Mouse (Mus musculus): ENCODE data around the gene Scfd2. TPM values are rescaled to one million over a fixed set of nuclear protein-coding genes. Genes with fewer than 3 reads are reported as not detected.

The Scfd2 gene
- total and polyA plus RNA-seq, 2 experiments from 2014 or later: 17.5 to 33.2 TPM

DNA sequence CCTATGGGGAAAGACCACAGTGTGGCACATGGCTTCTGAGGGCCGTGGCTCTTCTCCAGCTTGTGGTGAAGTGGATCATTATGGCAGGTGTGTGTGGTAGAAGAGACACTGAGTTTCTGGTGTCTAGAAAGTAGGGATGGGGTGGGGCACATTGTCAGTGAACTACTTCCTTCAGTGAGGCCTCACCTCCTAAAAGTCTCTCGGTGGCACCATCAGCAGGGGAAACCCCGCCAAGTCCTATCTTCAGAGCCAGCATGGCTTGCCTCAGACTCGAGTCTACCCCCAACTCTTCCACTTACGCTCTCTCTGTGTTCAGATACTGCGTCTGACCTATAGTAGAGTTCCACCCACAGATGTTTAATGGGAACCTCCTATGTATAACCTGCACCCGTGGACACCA lies 297.8 kb downstream of the Scfd2 start:
- no peaks in the 10 kb centered on the region for H3K36me3 ChIP-seq (ENCODE audit: insufficient read depth, low read length)
- no peak for TF ChIP-seq CTCF (IDR thresholded peaks at IDR 0.05)
- 91% methylated on average over 7 of the region's 7 CpGs for WGBS
- no peaks in the 10 kb centered on the region for H3K9me3 ChIP-seq (ENCODE audit: low read length)
- no peaks in the 10 kb centered on the region for H3K27me3 ChIP-seq (ENCODE audit: insufficient read depth, low read length)
- no peaks in the 10 kb centered on the region for H3K4me1 ChIP-seq (ENCODE audit: insufficient read depth, low read length)
- H3K27ac ChIP-seq (ENCODE audit: low read depth, low read length): no peak overlapping the region
- H3K9ac ChIP-seq (replicated peaks; ENCODE audit: low read length, poor library complexity, severe bottlenecking): no peak overlapping the region
- ATAC-seq (ENCODE audit: low FRiP score) (no peak), DNase-seq (ENCODE audit: low spot score) (no peak)
- no peak overlapping the region for H3K4me3 ChIP-seq (ENCODE audit: low read depth, low read length)
- no peak overlapping the region for H3K4me2 ChIP-seq (ENCODE audit: low read depth, low read length, poor library complexity, severe bottlenecking)

DNA sequence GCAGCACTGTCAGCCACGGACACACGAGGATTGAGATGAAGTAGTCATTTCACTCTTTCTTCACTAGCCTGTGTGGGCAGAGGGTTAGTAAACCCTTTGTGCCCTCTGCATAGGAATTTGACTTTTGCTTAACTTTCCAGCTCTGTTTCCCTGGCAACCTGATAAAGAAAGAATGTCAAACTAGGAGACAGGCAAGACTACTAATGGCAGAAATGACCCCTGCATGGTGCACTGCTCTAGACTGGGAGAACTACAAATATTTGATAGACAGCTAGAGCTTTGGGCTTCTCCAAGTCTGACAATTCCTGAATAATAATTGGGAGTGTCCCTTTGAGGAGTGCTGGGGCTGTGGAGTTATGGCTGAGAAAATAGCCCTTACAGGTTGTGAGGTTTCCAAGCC lies 301.0 kb downstream of the Scfd2 start:
- H3K36me3 ChIP-seq (ENCODE audit: insufficient read depth, low read length): no peaks in the 10 kb centered on the region
- H3K4me2 ChIP-seq (ENCODE audit: low read depth, low read length, poor library complexity, severe bottlenecking): no peak overlapping the region
- no peak for DNase-seq (ENCODE audit: low spot score)
- no peak overlapping the region for H3K4me3 ChIP-seq (ENCODE audit: low read depth, low read length)
- WGBS: 35% methylated on average over 2 of the region's 2 CpGs
- no peak overlapping the region for H3K27ac ChIP-seq (ENCODE audit: low read depth, low read length)
- peak; percentile 55; the same call in 1 of the 2 replicates for ATAC-seq (ENCODE audit: low FRiP score)
- H3K9me3 ChIP-seq (ENCODE audit: low read length): no peaks in the 10 kb centered on the region
- no peaks in the 10 kb centered on the region for H3K4me1 ChIP-seq (ENCODE audit: insufficient read depth, low read length)
- no peak overlapping the region for H3K9ac ChIP-seq (replicated peaks; ENCODE audit: low read length, poor library complexity, severe bottlenecking)
- H3K27me3 ChIP-seq (ENCODE audit: insufficient read depth, low read length): no peaks in the 10 kb centered on the region
- no peak for TF ChIP-seq CTCF (IDR thresholded peaks at IDR 0.05)

DNA sequence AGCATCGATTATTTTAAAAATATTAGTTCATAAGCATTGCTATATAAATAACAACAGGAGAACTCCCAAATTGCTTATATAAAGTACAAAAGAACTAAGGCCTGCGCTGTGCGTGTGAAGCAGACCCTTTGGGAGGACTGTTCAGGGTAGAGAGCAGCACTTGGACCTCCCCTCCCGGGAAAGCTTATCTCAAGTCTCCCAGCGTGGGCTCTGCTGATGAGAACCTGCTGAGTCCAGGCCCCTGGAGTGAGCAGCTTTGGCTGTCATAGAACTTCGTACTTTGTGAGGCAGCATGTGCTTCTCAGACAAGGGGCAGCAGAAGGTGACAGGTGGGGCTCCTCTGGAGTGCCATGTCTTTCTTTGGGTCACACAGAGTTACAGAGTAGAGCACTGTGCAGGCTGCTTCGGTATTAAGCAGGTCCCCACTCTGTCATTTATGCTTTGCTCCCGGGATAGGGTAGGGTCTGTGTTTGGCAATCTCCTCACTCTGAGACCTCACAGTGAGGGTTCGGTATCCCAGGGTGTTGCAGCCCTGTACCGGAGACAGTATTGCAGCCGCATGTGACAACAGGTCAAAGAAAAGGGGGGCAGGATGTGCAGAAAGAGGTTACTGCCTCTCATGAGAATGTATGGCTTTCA lies 301.7 kb downstream of the Scfd2 start:
- Histone ChIP-seq H3K36me3 (ENCODE audit: insufficient read depth, low read length) (no peaks in the 10 kb centered on the region), H3K9me3 (ENCODE audit: low read length) (no peaks in the 10 kb centered on the region), H3K4me2 (ENCODE audit: low read depth, low read length, poor library complexity, severe bottlenecking) (no peak overlapping the region), H3K4me3 (ENCODE audit: low read depth, low read length) (no peak overlapping the region), H3K27ac (ENCODE audit: low read depth, low read length) (no peak overlapping the region), H3K9ac (replicated peaks; ENCODE audit: low read length, poor library complexity, severe bottlenecking) (no peak overlapping the region), H3K4me1 (ENCODE audit: insufficient read depth, low read length) (no peaks in the 10 kb centered on the region), H3K27me3 (ENCODE audit: insufficient read depth, low read length) (no peaks in the 10 kb centered on the region)
- ATAC-seq (ENCODE audit: low FRiP score) (0 out of 2 replicates have a peak, but pooled peaks have one; percentile 38), DNase-seq (ENCODE audit: low spot score) (no peak)
- no peak for TF ChIP-seq CTCF (IDR thresholded peaks at IDR 0.05)
- 52% methylated on average over 11 of the region's 11 CpGs for WGBS

DNA sequence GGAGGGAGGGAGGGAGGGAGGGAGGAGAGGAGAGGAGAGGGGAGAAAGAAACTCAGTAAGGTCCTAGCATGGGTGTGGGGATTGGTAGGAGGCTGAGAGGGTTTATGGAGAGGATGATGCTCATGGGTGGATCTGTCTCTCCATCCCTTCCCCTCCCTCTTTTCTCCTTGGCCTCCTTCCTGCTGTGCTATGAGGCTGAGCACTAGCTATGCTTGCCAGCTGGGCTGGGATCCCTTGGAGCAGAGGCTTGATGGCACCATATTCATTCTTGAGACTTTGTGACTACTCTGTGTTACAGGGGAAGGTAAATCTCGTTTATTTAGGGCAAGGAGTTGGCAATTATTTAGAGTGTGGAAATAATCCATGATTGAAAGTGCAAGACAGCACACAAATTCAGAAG lies 302.6 kb downstream of the Scfd2 start:
- ATAC-seq (ENCODE audit: low FRiP score): no peak
- no peak overlapping the region for H3K27ac ChIP-seq (ENCODE audit: low read depth, low read length)
- no peaks in the 10 kb centered on the region for H3K9me3 ChIP-seq (ENCODE audit: low read length)
- H3K4me3 ChIP-seq (ENCODE audit: low read depth, low read length): no peak overlapping the region
- no peaks in the 10 kb centered on the region for H3K36me3 ChIP-seq (ENCODE audit: insufficient read depth, low read length)
- no peak overlapping the region for H3K4me2 ChIP-seq (ENCODE audit: low read depth, low read length, poor library complexity, severe bottlenecking)
- WGBS: 65% methylated on average over 1 of the region's 1 CpGs
- TF ChIP-seq CTCF (IDR thresholded peaks at IDR 0.05): no peak
- DNase-seq (ENCODE audit: low spot score): no peak
- H3K27me3 ChIP-seq (ENCODE audit: insufficient read depth, low read length): no peaks in the 10 kb centered on the region
- H3K4me1 ChIP-seq (ENCODE audit: insufficient read depth, low read length): no peaks in the 10 kb centered on the region
- H3K9ac ChIP-seq (replicated peaks; ENCODE audit: low read length, poor library complexity, severe bottlenecking): no peak overlapping the region

DNA sequence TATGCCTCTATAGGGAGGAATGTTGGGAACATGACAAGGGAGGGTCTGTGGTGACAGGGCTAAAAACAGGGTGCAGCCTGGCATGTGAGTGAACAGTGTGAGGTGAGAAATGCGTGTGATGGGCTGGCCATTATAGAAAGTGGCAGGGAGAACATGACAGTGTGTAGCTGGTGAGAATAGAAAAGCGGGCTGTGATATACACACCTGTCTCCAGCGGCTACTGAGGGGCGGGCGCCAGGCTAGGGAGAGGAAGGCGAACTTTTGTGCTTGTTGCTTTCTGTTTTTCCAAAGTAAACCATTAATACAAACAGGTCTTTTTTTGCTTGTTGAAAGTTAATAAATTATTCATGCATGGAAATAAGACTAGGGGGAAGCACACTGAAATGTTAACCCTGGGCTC lies 304.2 kb downstream of the Scfd2 start:
- Histone ChIP-seq H3K9ac (replicated peaks; ENCODE audit: low read length, poor library complexity, severe bottlenecking) (no peak overlapping the region), H3K9me3 (ENCODE audit: low read length) (no peaks in the 10 kb centered on the region), H3K4me1 (ENCODE audit: insufficient read depth, low read length) (no peaks in the 10 kb centered on the region), H3K27ac (ENCODE audit: low read depth, low read length) (no peak overlapping the region), H3K4me2 (ENCODE audit: low read depth, low read length, poor library complexity, severe bottlenecking) (no peak overlapping the region), H3K4me3 (ENCODE audit: low read depth, low read length) (no peak overlapping the region), H3K27me3 (ENCODE audit: insufficient read depth, low read length) (no peaks in the 10 kb centered on the region), H3K36me3 (ENCODE audit: insufficient read depth, low read length) (no peaks in the 10 kb centered on the region)
- 88% methylated on average over 6 of the region's 6 CpGs for WGBS
- no peak for DNase-seq (ENCODE audit: low spot score)
- ATAC-seq (ENCODE audit: low FRiP score): no peak
- no peak for TF ChIP-seq CTCF (IDR thresholded peaks at IDR 0.05)

DNA sequence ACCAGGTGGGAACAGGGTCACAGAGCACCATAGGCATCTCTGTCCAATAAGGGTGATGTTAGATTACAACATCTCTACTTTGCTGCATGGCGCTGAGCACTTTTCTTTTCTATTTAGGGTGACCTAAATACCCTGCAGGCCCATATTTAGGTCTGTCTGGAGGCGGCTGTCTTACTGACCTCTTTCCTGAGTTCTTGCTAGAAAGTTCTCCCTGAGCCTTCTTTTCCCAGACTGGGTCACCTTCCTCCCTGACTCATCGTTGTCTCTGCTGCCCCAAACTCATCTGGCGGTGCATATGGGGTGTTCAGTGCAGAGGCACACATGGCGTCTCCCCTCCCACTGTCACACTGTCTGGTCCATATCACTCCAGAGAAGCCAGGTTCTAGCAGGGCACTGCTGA lies 305.4 kb downstream of the Scfd2 start:
- Histone ChIP-seq H3K9ac (replicated peaks; ENCODE audit: low read length, poor library complexity, severe bottlenecking) (no peak overlapping the region), H3K9me3 (ENCODE audit: low read length) (no peaks in the 10 kb centered on the region), H3K4me1 (ENCODE audit: insufficient read depth, low read length) (no peaks in the 10 kb centered on the region), H3K4me3 (ENCODE audit: low read depth, low read length) (no peak overlapping the region), H3K4me2 (ENCODE audit: low read depth, low read length, poor library complexity, severe bottlenecking) (no peak overlapping the region), H3K27ac (ENCODE audit: low read depth, low read length) (no peak overlapping the region), H3K36me3 (ENCODE audit: insufficient read depth, low read length) (no peaks in the 10 kb centered on the region), H3K27me3 (ENCODE audit: insufficient read depth, low read length) (no peaks in the 10 kb centered on the region)
- ATAC-seq (ENCODE audit: low FRiP score) (no peak), DNase-seq (ENCODE audit: low spot score) (no peak)
- no peak for TF ChIP-seq CTCF (IDR thresholded peaks at IDR 0.05)
- 95% methylated on average over 5 of the region's 5 CpGs for WGBS

Measured in midbrain, postnatal 0 days (tissue).